Mouse (Mus musculus): ENCODE measurements around the gene Usp18.

The Usp18 gene

DNA sequence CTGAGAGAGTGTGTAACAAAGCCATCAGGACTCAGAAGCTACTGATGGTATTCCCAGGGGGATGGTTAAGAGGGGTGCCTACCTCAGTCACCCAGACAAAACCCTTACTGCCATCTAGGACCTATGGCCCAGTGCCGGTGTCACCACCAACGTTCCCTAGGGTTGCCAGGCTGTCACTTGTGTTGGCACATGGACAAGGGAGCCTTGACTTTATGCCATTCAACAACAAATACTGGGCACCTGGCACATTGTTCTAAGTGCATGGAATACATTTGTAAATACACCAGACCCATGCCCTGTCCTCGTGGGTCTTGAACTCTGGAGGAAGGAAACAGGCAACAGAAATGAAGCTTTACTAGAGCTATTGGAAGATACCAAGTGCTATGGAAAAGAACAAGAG, 59.9 kb downstream of the Usp18 start:
- DNase-seq: no peak

GRCm38 (mm10) chr6:121310984-121311383, 65.3 kb downstream of the Usp18 start:
- DNase-seq: no peak

GRCm38 (mm10) chr6:121319099-121319498, 73.4 kb downstream of the Usp18 start:
- DNase-seq: no peak
